11 mouse cellular contexts compared by ENCODE assay signal in genomic region chr16:94925364-94925763, GRCm38 (mm10).
"Had no signal": no experiment of that assay in that cellular context is flagged by ENCODE, and none has a peak within 500 bp of the region (broad histone marks: within the 10 kb centered on the region; RNA-seq: fewer than 3 reads in every experiment).

No protein-coding gene starts in this region.

- H3K4me1 ChIP-seq: limb, embryonic 12.5 days; liver, embryonic 13.5 days; lung, embryonic 15.5 days had no signal

- H3K4me2 ChIP-seq: limb, embryonic 12.5 days; liver, embryonic 13.5 days; lung, embryonic 15.5 days; midbrain, embryonic 13.5 days had no signal

- H3K9me3 ChIP-seq: limb, embryonic 12.5 days; liver, embryonic 13.5 days; lung, embryonic 15.5 days; midbrain, embryonic 13.5 days had no signal

- H3K27me3 ChIP-seq: limb, embryonic 12.5 days; liver, embryonic 13.5 days; lung, embryonic 15.5 days; midbrain, embryonic 13.5 days had no signal

- H3K36me3 ChIP-seq: limb, embryonic 12.5 days; liver, embryonic 13.5 days; lung, embryonic 15.5 days; midbrain, embryonic 13.5 days had no signal

- ATAC-seq: intestine, postnatal 0 days; liver, postnatal 0 days; midbrain, embryonic 13.5 days had no signal

- H3K9ac ChIP-seq: limb, embryonic 12.5 days; liver, embryonic 13.5 days; liver, postnatal 0 days; lung, embryonic 15.5 days; midbrain, embryonic 13.5 days had no signal

- H3K4me3 ChIP-seq: limb, embryonic 12.5 days; liver, embryonic 13.5 days; lung, embryonic 15.5 days; midbrain, embryonic 13.5 days had no signal

- H3K27ac ChIP-seq: limb, embryonic 12.5 days; liver, embryonic 13.5 days; lung, embryonic 15.5 days; midbrain, embryonic 13.5 days had no signal

- DNase-seq: kidney, postnatal 14 days; layer of hippocampus, adult 9-11 months; liver; liver, embryonic 13.5 days; liver, postnatal 0 days; thymus, adult 18-20 months; thymus, postnatal 14 days had no signal
